In the genomic region with DNA sequence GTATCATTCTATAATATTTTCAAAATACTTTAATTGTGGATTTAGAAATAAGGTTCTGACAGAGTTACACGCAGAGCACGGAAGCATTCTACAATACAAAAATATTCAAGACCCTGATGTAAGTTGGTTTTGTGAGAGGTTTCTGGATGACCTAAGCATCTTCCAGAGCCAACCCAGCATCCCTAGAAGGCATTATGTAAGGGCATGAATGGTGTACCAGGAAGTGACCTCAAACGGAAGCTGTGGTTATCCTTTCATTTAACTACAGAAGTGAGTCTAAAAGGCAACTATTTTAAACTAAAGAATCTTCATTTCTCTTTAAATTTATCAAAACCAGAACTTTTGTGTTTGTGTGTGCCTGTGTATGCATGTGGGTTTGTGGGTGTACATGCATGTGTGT, we compare ENCODE assay signal across 23 mouse cellular contexts.
A peak's percentile ranks its signal among the peaks of the same experiment; 100 is the strongest.
DNase-seq lines count a peak whose midpoint lies in the region; ATAC-seq and TF ChIP-seq lines count a peak whose summit lies in the region.
"Had no signal": no experiment of that assay in that cellular context is flagged by ENCODE, and none has a peak within 500 bp of the region (broad histone marks: within the 10 kb centered on the region; RNA-seq: fewer than 3 reads in every experiment).

No protein-coding gene starts in this region.

- no peak for TF ChIP-seq CTCF in gastrocnemius, adult 2 months (IDR thresholded peaks at IDR 0.05)

- intact Hi-C loops in left cerebral cortex, postnatal 25 days (cut with DNase I) = no loop called here
- intact Hi-C loops in gastrocnemius, adult 2 months (cut with DNase I) = no loop called here

- ATAC-seq in common myeloid progenitor, adult 5-6 weeks (replicated peaks; ENCODE audit: low read depth, poor library complexity, severe bottlenecking) = peak; percentile 71
- ATAC-seq in hematopoietic stem cell, adult 5-6 weeks (replicated peaks in 1 of 2; ENCODE audit: insufficient read depth in 1 of 2, low FRiP score in 2 of 2, low TSS enrichment in 1 of 2, low read depth in 1 of 2, poor library complexity in 2 of 2, severe bottlenecking in 2 of 2) = peak; percentile 81 to 83
- ATAC-seq: activated CD4-positive, CD25-positive, alpha-beta regulatory T cell, adult 4 months; CD4-positive, CD25-positive, alpha-beta regulatory T cell, adult 4 months; Patski had no signal

- DNase-seq in urinary bladder, adult 2 months (ENCODE audit: low spot score) = no peak
- DNase-seq in left cerebral cortex, postnatal 25 days (ENCODE audit: low spot score in 2 of 2) = no peak
- no peak for DNase-seq in gastrocnemius, adult 2 months
- DNase-seq: adrenal gland, adult 8-10 months; adrenal gland, postnatal 14 days; adrenal gland, postnatal 36 days; B cell, adult 2 months; cerebellum, adult 11-12 months; cerebellum, adult 2 months; cerebellum, adult 9-10 months; cerebellum, postnatal 10 days; cerebellum, postnatal 25 days; embryo, embryonic 11 days had no signal

- H3K27ac ChIP-seq in gastrocnemius, adult 2 months = no peak overlapping the region
- H3K27ac ChIP-seq: embryonic facial prominence, embryonic 13.5 days; embryonic facial prominence, embryonic 15.5 days; forebrain, embryonic 10.5 days; forebrain, embryonic 12.5 days had no signal

- no peak overlapping the region for H3K4me3 ChIP-seq in gastrocnemius, adult 2 months
- H3K4me3 ChIP-seq: embryonic facial prominence, embryonic 13.5 days; embryonic facial prominence, embryonic 15.5 days; erythroblast, embryonic 14.5 days; forebrain, embryonic 10.5 days; forebrain, embryonic 12.5 days had no signal
